Mouse (Mus musculus): ENCODE results near the gene Tlr9.

The Tlr9 gene

GRCm38 (mm10) chr9:106269076-106269788, 46.8 kb downstream of the Tlr9 start:
- DNase-seq: no peak

- no peak for DNase-seq
Observed at GRCm38 (mm10) chr9:106269879-106270278, 47.5 kb downstream of the Tlr9 start.

GRCm38 (mm10) chr9:106270656-106271055, 48.3 kb downstream of the Tlr9 start:
- no peak for DNase-seq

- no peak for DNase-seq
Observed at GRCm38 (mm10) chr9:106272288-106272687, 49.9 kb downstream of the Tlr9 start.

- no peak for DNase-seq
Observed at GRCm38 (mm10) chr9:106273276-106273675, 50.9 kb downstream of the Tlr9 start.

- no peak for DNase-seq
Observed at GRCm38 (mm10) chr9:106273791-106274190, 51.4 kb downstream of the Tlr9 start.

DNA sequence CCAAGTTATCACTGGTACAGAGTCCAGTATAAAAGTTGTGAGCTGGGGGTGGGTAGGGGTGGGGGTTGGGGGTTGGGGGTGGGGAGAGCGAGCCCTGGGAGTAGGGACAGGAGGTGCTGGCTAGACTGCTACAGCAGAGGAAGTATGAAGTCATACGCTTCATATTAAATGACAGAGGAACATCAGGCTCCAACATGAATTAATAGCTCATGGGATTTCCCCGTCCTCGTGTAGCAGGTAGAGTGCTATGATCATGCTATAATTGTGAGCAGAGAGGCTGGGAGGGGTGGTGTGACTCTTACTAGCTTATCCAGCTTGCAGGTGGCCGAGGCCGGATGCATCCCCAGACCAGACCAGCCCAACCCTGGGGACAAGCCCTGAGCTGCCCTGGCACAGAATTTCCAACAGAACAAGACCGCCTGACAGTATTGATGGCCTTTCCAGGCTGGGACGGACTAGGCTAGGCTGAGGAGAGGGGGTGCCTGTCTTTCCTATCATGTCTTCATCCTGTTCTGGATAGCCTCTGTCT, 52.3 kb downstream of the Tlr9 start:
- no peak for DNase-seq

- no peak for DNase-seq
Observed at GRCm38 (mm10) chr9:106275806-106276205, 53.4 kb downstream of the Tlr9 start.

Measured in B cell, adult 2 months (primary cell).